Mouse (Mus musculus) embryo, embryonic 11 days (tissue): ENCODE measurements around the gene Ston2.
"Not testable (repeated sequence)": the region's sequence is repeated elsewhere in the genome, so short reads cannot be mapped to it uniquely, and the experiment has no call there.

ENCODE experiments used
- DNase-seq: peaks from one replicate; pipeline ENCODE4 v3.0.0-alpha.2; 2015

Gene Ston2

DNA sequence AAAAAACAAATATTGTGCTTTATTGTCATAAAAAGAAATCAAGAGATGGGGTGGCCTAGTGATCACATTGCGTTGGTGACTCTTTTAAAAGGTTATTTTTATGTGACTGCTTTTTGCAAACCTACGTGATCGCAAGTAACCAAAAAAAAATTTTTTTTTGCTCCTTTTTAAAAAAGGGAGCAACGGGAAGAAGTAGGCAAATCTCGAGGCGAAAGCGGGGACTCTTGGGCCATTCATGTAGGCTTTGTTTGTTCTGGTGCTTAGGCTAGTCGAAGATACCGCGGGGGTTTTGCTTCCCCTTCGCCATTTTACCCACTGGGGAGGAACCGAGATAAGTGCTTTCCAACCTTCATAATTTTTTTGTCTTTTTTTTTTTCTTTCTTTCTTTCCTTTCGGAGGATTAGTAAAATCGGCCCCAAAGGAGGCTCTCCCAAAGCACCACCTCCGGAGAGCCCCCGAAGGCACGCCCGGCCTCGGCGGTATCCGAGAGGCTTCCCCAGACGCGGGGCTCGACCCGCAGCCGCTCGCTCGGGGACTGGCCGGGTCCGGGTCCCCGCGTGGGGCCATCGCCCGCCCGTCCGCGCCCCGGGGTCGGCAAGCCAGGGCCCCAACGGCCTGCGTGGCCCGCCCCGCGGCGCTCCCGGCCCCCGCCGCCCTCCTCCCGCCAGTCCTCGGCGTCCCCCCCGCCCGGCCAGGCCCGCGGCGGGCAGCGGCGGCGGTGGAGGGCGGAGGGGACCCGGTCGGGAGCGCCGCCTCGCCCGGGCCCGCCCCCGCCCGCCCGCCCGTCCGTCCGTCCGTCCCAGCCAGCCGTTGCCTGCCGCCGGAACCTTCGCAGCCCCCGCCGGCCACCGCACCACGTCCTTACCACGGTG, 199.3 kb downstream of the Ston2 start:
- peak; percentile 64 for DNase-seq

DNA sequence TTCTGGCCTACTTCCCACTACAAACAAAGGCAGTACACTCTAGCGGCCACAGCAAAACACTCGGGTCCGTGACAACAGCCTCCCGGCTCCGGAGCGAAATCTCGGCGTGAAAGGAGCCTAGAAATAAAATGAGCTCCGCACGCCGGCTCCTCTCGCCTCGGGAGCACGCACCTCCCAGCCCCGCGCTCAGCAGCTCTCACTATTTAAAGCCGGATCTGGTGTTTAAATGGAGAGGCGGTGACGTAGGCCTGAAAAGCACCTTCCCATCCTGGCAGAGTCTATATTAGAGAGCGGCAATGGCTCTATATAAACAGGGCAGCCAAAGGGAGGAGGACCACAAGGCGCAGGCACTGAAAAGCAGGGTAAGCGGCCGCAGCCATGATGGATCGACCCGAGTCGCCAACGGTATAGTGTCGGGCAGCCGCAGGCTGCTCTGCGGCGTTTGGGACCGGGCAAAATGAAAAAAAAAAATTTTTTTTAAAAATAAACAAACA, 200.0 kb downstream of the Ston2 start:
- DNase-seq = peak; percentile 94

DNA sequence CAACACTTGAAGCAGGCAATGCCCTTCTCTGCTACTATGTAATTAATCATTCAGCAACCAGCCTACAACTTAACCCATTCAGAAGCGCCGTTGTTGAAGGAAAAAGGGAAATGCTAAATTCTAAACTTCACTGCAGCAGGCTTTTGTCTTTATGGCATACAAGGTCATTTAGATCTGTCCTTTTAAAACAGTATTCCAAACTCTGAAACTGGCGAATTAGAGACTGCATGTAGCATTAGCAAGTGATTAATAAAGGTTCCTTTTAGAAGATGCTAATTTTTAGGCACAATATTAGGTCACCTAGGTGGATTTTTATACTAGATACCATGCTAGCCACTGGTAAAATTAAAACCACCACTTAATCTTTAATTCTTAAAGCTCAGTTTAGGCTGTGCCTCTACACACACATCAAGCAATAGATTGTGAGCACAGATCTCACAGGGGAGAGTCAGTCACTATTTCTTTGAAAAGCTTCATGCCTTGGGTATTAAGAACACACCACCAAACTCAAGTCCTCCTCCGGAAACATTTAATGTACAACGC, 200.6 kb downstream of the Ston2 start:
- DNase-seq = peak; percentile 38

DNA sequence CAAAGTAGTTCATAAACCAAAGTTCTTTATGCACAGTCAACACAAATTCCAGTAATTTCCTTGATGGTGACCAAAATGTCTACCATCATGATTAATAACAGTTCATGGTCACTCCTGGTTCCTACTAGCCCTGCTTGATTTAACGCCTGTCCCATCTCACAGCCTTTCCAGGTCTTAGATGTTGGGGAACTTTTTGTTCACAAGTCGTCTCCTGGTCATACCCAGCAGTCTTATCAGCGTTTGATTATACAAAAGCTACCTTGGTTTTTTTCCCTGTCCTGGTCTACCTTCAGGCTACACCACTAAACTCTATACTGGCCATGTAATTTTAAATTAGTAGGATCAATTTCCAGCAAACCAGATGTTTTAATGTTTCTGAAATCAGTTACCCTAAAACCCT, 201.1 kb downstream of the Ston2 start:
- no peak for DNase-seq

GRCm38 (mm10) chr12:91585815-91586214, 202.4 kb downstream of the Ston2 start:
- DNase-seq = not testable (repeated sequence)

- DNase-seq = no peak
These were observed 203.0 kb downstream of the Ston2 start for GRCm38 (mm10) chr12:91585206-91585605.

GRCm38 (mm10) chr12:91583409-91583808, 204.8 kb downstream of the Ston2 start:
- DNase-seq = no peak
